Mouse (Mus musculus): ENCODE data around the gene Eif4g3. TPM values are rescaled to one million over a fixed set of nuclear protein-coding genes. Genes with fewer than 3 reads are reported as not detected.

Eif4g3 gene
- polyA plus RNA-seq, 2 experiments: 5.6 to 15.6 TPM

GRCm38 (mm10) chr4:138124046-138124445 lies 131.2 kb downstream of the Eif4g3 start:
- Histone ChIP-seq H3K9me3 (ENCODE audit: control insufficient read depth, low read length) (no peaks in the 10 kb centered on the region), H3K4me2 (ENCODE audit: low read depth) (no peak overlapping the region), H3K9ac (replicated peaks) (no peak overlapping the region), H3K36me3 (replicated peaks; ENCODE audit: control insufficient read depth, insufficient read depth, low read depth) (peaks cover 6% of the 10 kb centered on the region), H3K27me3 (ENCODE audit: control insufficient read depth, insufficient read depth, low read length) (no peaks in the 10 kb centered on the region), H3K4me1 (replicated peaks; ENCODE audit: control insufficient read depth in 2 of 2, insufficient read depth in 2 of 2, low read length in 1 of 2) (0 out of 4 replicates have a peak, but pooled peaks cover 0 to 2% of the 10 kb centered on the region in 2 experiments), H3K4me3 (ENCODE audit: insufficient read depth in 1 of 2, low read depth in 2 of 2, low read length in 2 of 2) (no peak overlapping the region), H3K27ac (no peak overlapping the region)
- DNase-seq (ENCODE audit: low read depth in 3 of 3, low spot score in 3 of 3) (no peak), ATAC-seq (ENCODE audit: insufficient read depth) (no peak)
- 74% methylated on average over 7 of the region's 7 CpGs for WGBS (ENCODE audit: insufficient replicate concordance)
- TF ChIP-seq EP300 (IDR thresholded peaks at IDR 0.05; ENCODE audit: low read depth) (no peak), CTCF (IDR thresholded peaks at IDR 0.05; ENCODE audit: low read depth) (no peak)

- 78% methylated on average over 5 of the region's 5 CpGs for WGBS (ENCODE audit: insufficient replicate concordance)
- TF ChIP-seq EP300 (IDR thresholded peaks at IDR 0.05; ENCODE audit: low read depth): no peak
- no peak for TF ChIP-seq CTCF (IDR thresholded peaks at IDR 0.05; ENCODE audit: low read depth)
- Histone ChIP-seq H3K4me1 (replicated peaks; ENCODE audit: control insufficient read depth in 2 of 2, insufficient read depth in 2 of 2, low read length in 1 of 2) (0 out of 4 replicates have a peak, but pooled peaks cover 0 to 2% of the 10 kb centered on the region in 2 experiments), H3K4me2 (ENCODE audit: low read depth) (no peak overlapping the region), H3K27ac (no peak overlapping the region), H3K4me3 (ENCODE audit: insufficient read depth in 1 of 2, low read depth in 2 of 2, low read length in 2 of 2) (no peak overlapping the region), H3K27me3 (ENCODE audit: control insufficient read depth, insufficient read depth, low read length) (no peaks in the 10 kb centered on the region), H3K9ac (replicated peaks) (no peak overlapping the region), H3K36me3 (replicated peaks; ENCODE audit: control insufficient read depth, insufficient read depth, low read depth) (peaks cover 6% of the 10 kb centered on the region; the same call in 1 of the 2 replicates), H3K9me3 (ENCODE audit: control insufficient read depth, low read length) (no peaks in the 10 kb centered on the region)
- DNase-seq (ENCODE audit: low read depth in 3 of 3, low spot score in 3 of 3): no peak
- no peak for ATAC-seq (ENCODE audit: insufficient read depth)
Measured at GRCm38 (mm10) chr4:138127371-138127770, 134.5 kb downstream of the Eif4g3 start.

- Histone ChIP-seq H3K4me3 (ENCODE audit: insufficient read depth in 1 of 2, low read depth in 2 of 2, low read length in 2 of 2) (no peak overlapping the region), H3K36me3 (replicated peaks; ENCODE audit: control insufficient read depth, insufficient read depth, low read depth) (peaks cover 6% of the 10 kb centered on the region; the same call in 1 of the 2 replicates), H3K4me2 (ENCODE audit: low read depth) (no peak overlapping the region), H3K27ac (no peak overlapping the region), H3K9ac (replicated peaks) (no peak overlapping the region), H3K27me3 (ENCODE audit: control insufficient read depth, insufficient read depth, low read length) (no peaks in the 10 kb centered on the region), H3K4me1 (replicated peaks; ENCODE audit: control insufficient read depth in 2 of 2, insufficient read depth in 2 of 2, low read length in 1 of 2) (0 out of 4 replicates have a peak, but pooled peaks cover 0 to 2% of the 10 kb centered on the region in 2 experiments), H3K9me3 (ENCODE audit: control insufficient read depth, low read length) (no peaks in the 10 kb centered on the region)
- ATAC-seq (ENCODE audit: insufficient read depth): no peak
- no peak for DNase-seq (ENCODE audit: low read depth in 3 of 3, low spot score in 3 of 3)
- no peak for TF ChIP-seq EP300 (IDR thresholded peaks at IDR 0.05; ENCODE audit: low read depth)
- no peak for TF ChIP-seq CTCF (IDR thresholded peaks at IDR 0.05; ENCODE audit: low read depth)
- 74% methylated on average over 7 of the region's 7 CpGs for WGBS (ENCODE audit: insufficient replicate concordance)
Measured at GRCm38 (mm10) chr4:138127781-138128180, 135.0 kb downstream of the Eif4g3 start.

DNA sequence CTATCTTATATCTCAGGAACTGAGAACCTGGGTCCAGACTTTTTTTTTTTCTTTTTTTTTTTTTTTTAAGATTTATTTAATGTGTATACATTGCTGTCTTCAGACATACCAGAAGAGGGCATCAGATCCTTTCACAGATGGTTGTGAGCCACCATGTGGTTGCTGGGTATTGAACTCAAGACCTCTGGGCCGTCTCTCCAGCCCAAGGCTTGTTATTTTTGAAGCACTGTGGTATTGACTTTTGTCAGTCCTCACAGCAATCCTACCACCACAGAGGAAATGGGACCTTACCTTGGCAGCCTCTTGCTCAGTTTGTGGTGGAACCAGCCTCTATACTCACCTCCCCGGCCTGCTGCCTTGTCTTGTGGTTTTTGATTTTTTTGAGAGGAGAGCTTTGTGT lies 137.3 kb downstream of the Eif4g3 start:
- Histone ChIP-seq H3K27ac (no peak overlapping the region), H3K4me3 (ENCODE audit: insufficient read depth in 1 of 2, low read depth in 2 of 2, low read length in 2 of 2) (no peak overlapping the region), H3K9me3 (ENCODE audit: control insufficient read depth, low read length) (no peaks in the 10 kb centered on the region), H3K27me3 (ENCODE audit: control insufficient read depth, insufficient read depth, low read length) (no peaks in the 10 kb centered on the region), H3K4me2 (ENCODE audit: low read depth) (no peak overlapping the region), H3K9ac (replicated peaks) (no peak overlapping the region), H3K36me3 (replicated peaks; ENCODE audit: control insufficient read depth, insufficient read depth, low read depth) (peaks cover 6% of the 10 kb centered on the region; the same call in 1 of the 2 replicates), H3K4me1 (replicated peaks; ENCODE audit: control insufficient read depth in 2 of 2, insufficient read depth in 2 of 2, low read length in 1 of 2) (0 out of 4 replicates have a peak, but pooled peaks cover 0 to 2% of the 10 kb centered on the region in 2 experiments)
- ATAC-seq (ENCODE audit: insufficient read depth): no peak
- TF ChIP-seq EP300 (IDR thresholded peaks at IDR 0.05; ENCODE audit: low read depth) (no peak), CTCF (IDR thresholded peaks at IDR 0.05; ENCODE audit: low read depth) (peak; percentile 25; the same call in 1 of the 2 replicates)
- DNase-seq (ENCODE audit: low read depth in 3 of 3, low spot score in 3 of 3): no peak
- 56% methylated on average over 2 of the region's 2 CpGs for WGBS (ENCODE audit: insufficient replicate concordance)

GRCm38 (mm10) chr4:138131226-138131625 lies 138.4 kb downstream of the Eif4g3 start:
- H3K9me3 ChIP-seq (ENCODE audit: control insufficient read depth, low read length): no peaks in the 10 kb centered on the region
- WGBS (ENCODE audit: insufficient replicate concordance): 74% methylated on average over 9 of the region's 9 CpGs

More at GRCm38 (mm10) chr4:138131226-138131625, 138.4 kb downstream of the Eif4g3 start:
- Histone ChIP-seq H3K36me3 (replicated peaks; ENCODE audit: control insufficient read depth, insufficient read depth, low read depth) (peaks cover 1% of the 10 kb centered on the region; the same call in 1 of the 2 replicates), H3K9ac (replicated peaks) (no peak overlapping the region), H3K27ac (no peak overlapping the region), H3K27me3 (ENCODE audit: control insufficient read depth, insufficient read depth, low read length) (no peaks in the 10 kb centered on the region), H3K4me1 (replicated peaks; ENCODE audit: control insufficient read depth in 2 of 2, insufficient read depth in 2 of 2, low read length in 1 of 2) (no peaks in the 10 kb centered on the region), H3K4me3 (ENCODE audit: insufficient read depth in 1 of 2, low read depth in 2 of 2, low read length in 2 of 2) (no peak overlapping the region), H3K4me2 (ENCODE audit: low read depth) (no peak overlapping the region)
- TF ChIP-seq CTCF (IDR thresholded peaks at IDR 0.05; ENCODE audit: low read depth) (no peak), EP300 (IDR thresholded peaks at IDR 0.05; ENCODE audit: low read depth) (no peak)
- DNase-seq (ENCODE audit: low read depth in 3 of 3, low spot score in 3 of 3) (no peak), ATAC-seq (ENCODE audit: insufficient read depth) (no peak)
